Mouse (Mus musculus): Measurements from ENCODE around the gene Cpsf4.
A peak's percentile ranks its signal among the peaks of the same experiment; 100 is the strongest.
"Not testable (repeated sequence)": the region's sequence is repeated elsewhere in the genome, so short reads cannot be mapped to it uniquely, and the experiment has no call there.

The Cpsf4 gene

GRCm38 (mm10) chr5:145166536-145167305, at the start of gene Cpsf4, which contains the start of gene Ptcd1:
Gene Cpsf4 (plus strand): TSS chr5:145167213.
Gene Ptcd1 (minus strand): TSS chr5:145167108.
- DNase-seq (ENCODE audit: low read depth, low spot score) = peak; percentile 100

GRCm38 (mm10) chr5:145118005-145118404, 49.0 kb upstream of the Cpsf4 start:
- no peak for DNase-seq (ENCODE audit: low read depth, low spot score)

- DNase-seq (ENCODE audit: low read depth, low spot score) = no peak
Observed at GRCm38 (mm10) chr5:145118461-145118860, 48.6 kb upstream of the Cpsf4 start.

GRCm38 (mm10) chr5:145119385-145119784, 47.6 kb upstream of the Cpsf4 start:
- peak; percentile 79 for DNase-seq (ENCODE audit: low read depth, low spot score)

GRCm38 (mm10) chr5:145120921-145121320, 46.1 kb upstream of the Cpsf4 start:
- no peak for DNase-seq (ENCODE audit: low read depth, low spot score)

GRCm38 (mm10) chr5:145123396-145123795, 43.6 kb upstream of the Cpsf4 start:
- no peak for DNase-seq (ENCODE audit: low read depth, low spot score)

GRCm38 (mm10) chr5:145126580-145126979, 40.4 kb upstream of the Cpsf4 start:
- DNase-seq (ENCODE audit: low read depth, low spot score) = no peak

GRCm38 (mm10) chr5:145129124-145129523, 37.9 kb upstream of the Cpsf4 start:
- DNase-seq (ENCODE audit: low read depth, low spot score) = no peak

GRCm38 (mm10) chr5:145129773-145130172, 37.2 kb upstream of the Cpsf4 start:
- DNase-seq (ENCODE audit: low read depth, low spot score) = not testable (repeated sequence)

GRCm38 (mm10) chr5:145130191-145130590, 36.8 kb upstream of the Cpsf4 start:
- no peak for DNase-seq (ENCODE audit: low read depth, low spot score)

GRCm38 (mm10) chr5:145130995-145131394, 36.0 kb upstream of the Cpsf4 start:
- DNase-seq (ENCODE audit: low read depth, low spot score) = no peak

- DNase-seq (ENCODE audit: low read depth, low spot score) = not testable (repeated sequence)
Observed at GRCm38 (mm10) chr5:145133275-145133674, 33.7 kb upstream of the Cpsf4 start.

- DNase-seq (ENCODE audit: low read depth, low spot score) = no peak
Observed at GRCm38 (mm10) chr5:145138836-145139235, 28.2 kb upstream of the Cpsf4 start.

- peak; percentile 96 for DNase-seq (ENCODE audit: low read depth, low spot score)
Observed at GRCm38 (mm10) chr5:145139571-145140519, 27.2 kb upstream of the Cpsf4 start, which contains the start of the genes Pdap1 and Bud31. Gene Pdap1 (minus strand): TSS chr5:145140238. Gene Bud31 (plus strand): TSS chr5:145140362.

- DNase-seq (ENCODE audit: low read depth, low spot score) = no peak
Observed at GRCm38 (mm10) chr5:145140611-145141010, 26.4 kb upstream of the Cpsf4 start.

- no peak for DNase-seq (ENCODE audit: low read depth, low spot score)
Observed at GRCm38 (mm10) chr5:145147748-145148147, 19.3 kb upstream of the Cpsf4 start.

GRCm38 (mm10) chr5:145149294-145149693, 17.7 kb upstream of the Cpsf4 start:
- no peak for DNase-seq (ENCODE audit: low read depth, low spot score)

- DNase-seq (ENCODE audit: low read depth, low spot score) = no peak
Observed at GRCm38 (mm10) chr5:145152690-145153089, 14.3 kb upstream of the Cpsf4 start.

GRCm38 (mm10) chr5:145161361-145161760, 5.7 kb upstream of the Cpsf4 start:
- DNase-seq (ENCODE audit: low read depth, low spot score) = peak; percentile 51

- DNase-seq (ENCODE audit: low read depth, low spot score) = peak; percentile 80
Observed at GRCm38 (mm10) chr5:145164710-145165109, 2.3 kb upstream of the Cpsf4 start.

GRCm38 (mm10) chr5:145165184-145165583, 1.8 kb upstream of the Cpsf4 start:
- DNase-seq (ENCODE audit: low read depth, low spot score) = no peak

GRCm38 (mm10) chr5:145167306-145167661, 271 bp downstream of the Cpsf4 start:
- DNase-seq (ENCODE audit: low read depth, low spot score) = no peak
